Mouse (Mus musculus) brain, embryonic 14.5 days (tissue): ENCODE measurements around the gene Flrt3.

Source experiments
- CTCF ChIP-seq: fragments of 200-500 bp; IDR thresholded peaks from 2 replicates; pipeline ENCODE4 v1.5.1; 2012; ENCODE audit warnings: inconsistent platforms, mild to moderate bottlenecking, moderate library complexity, borderline replicate concordance; ENCODE audit not compliant: insufficient read depth, insufficient read length; ENCODE audit errors: extremely low read depth
- POLR2A ChIP-seq: fragments of 200-500 bp; IDR thresholded peaks from 2 replicates; pipeline ENCODE4 v1.6.1; 2012; ENCODE audit warnings: mild to moderate bottlenecking, inconsistent platforms, borderline replicate concordance; ENCODE audit not compliant: poor library complexity, insufficient read depth, insufficient read length, severe bottlenecking; ENCODE audit errors: extremely low read depth

DNA sequence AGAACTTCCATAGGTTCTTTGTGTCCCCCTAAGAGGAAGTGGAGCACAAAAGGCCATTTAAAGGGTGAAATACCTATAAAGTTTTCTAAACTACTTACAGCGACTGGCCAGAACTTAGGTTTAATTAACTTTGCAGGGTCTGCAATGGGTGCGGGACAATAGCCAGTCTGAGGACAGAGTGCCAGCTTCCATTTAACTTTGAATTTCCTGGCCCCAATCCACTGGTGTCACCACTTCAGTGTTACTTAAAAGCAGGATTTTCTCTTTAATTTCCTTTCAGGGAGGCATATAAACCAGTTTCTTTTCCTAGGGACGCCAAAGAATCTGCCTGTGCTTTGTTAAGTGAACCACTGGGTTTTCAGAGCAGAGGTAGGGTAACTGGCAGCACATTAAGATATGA is 27.3 kb upstream of the Flrt3 start:
- no peak for TF ChIP-seq CTCF
- no peak for TF ChIP-seq POLR2A
